In genomic region chr13:91086361-91086900, GRCm38 (mm10) we compare ENCODE assay signal across 16 mouse cellular contexts.
"Had no signal": no experiment of that assay in that cellular context is flagged by ENCODE, and none has a peak within 500 bp of the region (broad histone marks: within the 10 kb centered on the region; RNA-seq: fewer than 3 reads in every experiment).

No protein-coding gene starts in this region.

- ATAC-seq: midbrain, embryonic 16.5 days had no signal

- H3K27me3 ChIP-seq: midbrain, embryonic 12.5 days; neural tube, embryonic 12.5 days had no signal

- H3K4me3 ChIP-seq: midbrain, embryonic 10.5 days; midbrain, embryonic 12.5 days; myocyte; neural tube, embryonic 12.5 days had no signal

- H3K4me2 ChIP-seq: lung, embryonic 14.5 days; midbrain, embryonic 12.5 days; neural tube, embryonic 12.5 days had no signal

- H3K27ac ChIP-seq: midbrain, embryonic 10.5 days; midbrain, embryonic 12.5 days; neural tube, embryonic 12.5 days had no signal

- DNase-seq: lung, adult 18-20 months; lung, embryonic 14.5 days; lung, postnatal 10 days; lung, postnatal 4 days; midbrain, embryonic 14.5 days; right cerebral cortex, postnatal 14 days; right cerebral cortex, postnatal 4 days; spleen, adult 18-20 months; thymus, adult 18-20 months; thymus, postnatal 14 days; thymus, postnatal 36 days had no signal

- H3K4me1 ChIP-seq: midbrain, embryonic 12.5 days; neural tube, embryonic 12.5 days had no signal

- H3K36me3 ChIP-seq: midbrain, embryonic 10.5 days; midbrain, embryonic 12.5 days; neural tube, embryonic 12.5 days had no signal

- H3K9ac ChIP-seq: lung, embryonic 14.5 days; midbrain, embryonic 12.5 days; neural tube, embryonic 12.5 days had no signal

- H3K9me3 ChIP-seq: midbrain, embryonic 10.5 days; midbrain, embryonic 12.5 days; neural tube, embryonic 12.5 days had no signal
